Mouse (Mus musculus): ENCODE results near the gene Vps9d1. TPM values are rescaled to one million over a fixed set of nuclear protein-coding genes. Genes with fewer than 3 reads are reported as not detected.

Gene Vps9d1
- total RNA-seq, 2 experiments from 2014 or later, result 53.3 to 63.0 TPM

- DNase-seq (ENCODE audit: extremely low spot score in 1 of 2, low spot score in 2 of 2), result no peak
- Histone ChIP-seq H3K4me3 (no peak overlapping the region), H3K27ac (no peak overlapping the region)
- intact Hi-C loops (cut with DNase I), result loop anchor here (10.0 kb wide), 1 partner anchor 114 kb away; no protein-coding TSS in a partner anchor
- TF ChIP-seq CTCF (IDR thresholded peaks at IDR 0.05), result no peak
Measured at GRCm38 (mm10) chr8:123250940-123251339, 3.2 kb downstream of the Vps9d1 start.

- no peak overlapping the region for H3K27ac ChIP-seq
- TF ChIP-seq CTCF (IDR thresholded peaks at IDR 0.05), result no peak
- DNase-seq (ENCODE audit: extremely low spot score in 1 of 2, low spot score in 2 of 2), result no peak
- no peak overlapping the region for H3K4me3 ChIP-seq
- intact Hi-C loops (cut with DNase I), result no loop called here
Measured at GRCm38 (mm10) chr8:123248596-123248995, 5.6 kb downstream of the Vps9d1 start.

- intact Hi-C loops (cut with DNase I), result no loop called here
- no peak for TF ChIP-seq CTCF (IDR thresholded peaks at IDR 0.05)
Measured at GRCm38 (mm10) chr8:123247748-123248147, 6.4 kb downstream of the Vps9d1 start.

GRCm38 (mm10) chr8:123245543-123245942, 8.6 kb downstream of the Vps9d1 start:
- no peak overlapping the region for H3K4me3 ChIP-seq
- H3K27ac ChIP-seq, result no peak overlapping the region
- TF ChIP-seq CTCF (IDR thresholded peaks at IDR 0.05), result no peak
- no peak for DNase-seq (ENCODE audit: extremely low spot score in 1 of 2, low spot score in 2 of 2)
- intact Hi-C loops (cut with DNase I), result no loop called here

More at GRCm38 (mm10) chr8:123247748-123248147, 6.4 kb downstream of the Vps9d1 start:
- Histone ChIP-seq H3K27ac (no peak overlapping the region), H3K4me3 (no peak overlapping the region)
- DNase-seq (ENCODE audit: extremely low spot score in 1 of 2, low spot score in 2 of 2), result no peak

GRCm38 (mm10) chr8:123244382-123244781, 9.8 kb downstream of the Vps9d1 start:
- no peak overlapping the region for H3K27ac ChIP-seq
- no peak for DNase-seq (ENCODE audit: extremely low spot score in 1 of 2, low spot score in 2 of 2)
- H3K4me3 ChIP-seq, result no peak overlapping the region
- TF ChIP-seq CTCF (IDR thresholded peaks at IDR 0.05), result no peak
- intact Hi-C loops (cut with DNase I), result no loop called here

- Histone ChIP-seq H3K4me3 (no peak overlapping the region), H3K27ac (no peak overlapping the region)
- DNase-seq (ENCODE audit: extremely low spot score in 1 of 2, low spot score in 2 of 2), result no peak
- TF ChIP-seq CTCF (IDR thresholded peaks at IDR 0.05), result no peak; the same call in 1 of the 2 replicates
- intact Hi-C loops (cut with DNase I), result no loop called here
Measured at GRCm38 (mm10) chr8:123243053-123243452, 11.1 kb downstream of the Vps9d1 start.

GRCm38 (mm10) chr8:123242107-123242923, 11.8 kb downstream of the Vps9d1 start:
- DNase-seq (ENCODE audit: extremely low spot score in 1 of 2, low spot score in 2 of 2), result no peak
- Histone ChIP-seq H3K4me3 (no peak overlapping the region), H3K27ac (no peak overlapping the region)
- TF ChIP-seq CTCF (IDR thresholded peaks at IDR 0.05), result no peak
- intact Hi-C loops (cut with DNase I), result no loop called here

GRCm38 (mm10) chr8:123239398-123239797, 14.8 kb downstream of the Vps9d1 start:
- Histone ChIP-seq H3K4me3 (no peak overlapping the region), H3K27ac (peak overlapping the region; percentile 44; the same call in 1 of the 2 replicates)
- no peak for TF ChIP-seq CTCF (IDR thresholded peaks at IDR 0.05)
- intact Hi-C loops (cut with DNase I), result no loop called here
- DNase-seq (ENCODE audit: extremely low spot score in 1 of 2, low spot score in 2 of 2), result no peak

- peak; percentile 22 for TF ChIP-seq CTCF (IDR thresholded peaks at IDR 0.05)
- Histone ChIP-seq H3K4me3 (peak within 1 kb of the TSS; percentile 74), H3K27ac (peak within 1 kb of the TSS; percentile 93)
- intact Hi-C loops (cut with DNase I), result loop anchor here (1.0 kb wide), 1 partner anchor 18 kb away; the partner anchor contains the start of genes Vps9d1 and Zfp276
- DNase-seq (ENCODE audit: extremely low spot score in 1 of 2, low spot score in 2 of 2), result peak; percentile 83 to 87
Measured at GRCm38 (mm10) chr8:123235520-123236497, 18.3 kb downstream of the Vps9d1 start, which contains the start of gene Spata2l. Spata2l (minus strand) TSS chr8:123236233.

- no peak for TF ChIP-seq CTCF (IDR thresholded peaks at IDR 0.05)
- intact Hi-C loops (cut with DNase I), result loop anchor here (1.0 kb wide), 1 partner anchor 19 kb away; the partner anchor contains the start of genes Vps9d1 and Zfp276
- H3K27ac ChIP-seq, result peak overlapping the region; percentile 93
Measured at GRCm38 (mm10) chr8:123234918-123235519, 19.1 kb downstream of the Vps9d1 start.

GRCm38 (mm10) chr8:123233760-123234159, 20.4 kb downstream of the Vps9d1 start:
- intact Hi-C loops (cut with DNase I), result no loop called here
- peak overlapping the region; percentile 74 for H3K4me3 ChIP-seq
- TF ChIP-seq CTCF (IDR thresholded peaks at IDR 0.05), result no peak
- H3K27ac ChIP-seq, result peak overlapping the region; percentile 93
- DNase-seq (ENCODE audit: extremely low spot score in 1 of 2, low spot score in 2 of 2), result peak; percentile 35 to 36

More at GRCm38 (mm10) chr8:123234918-123235519, 19.1 kb downstream of the Vps9d1 start:
- DNase-seq (ENCODE audit: extremely low spot score in 1 of 2, low spot score in 2 of 2), result peak; percentile 83 to 84
- H3K4me3 ChIP-seq, result peak overlapping the region; percentile 74
